Mouse (Mus musculus): ENCODE results near the gene Chrna3. TPM values are rescaled to one million over a fixed set of nuclear protein-coding genes. Genes with fewer than 3 reads are reported as not detected.

Chrna3 gene
- polyA plus RNA-seq (2017; shearing (Covaris generic)) = not detected

GRCm38 (mm10) chr9:55026275-55026663, at the start of gene Chrna3:
Chrna3 (minus strand) TSS chr9:55026562.

DNA sequence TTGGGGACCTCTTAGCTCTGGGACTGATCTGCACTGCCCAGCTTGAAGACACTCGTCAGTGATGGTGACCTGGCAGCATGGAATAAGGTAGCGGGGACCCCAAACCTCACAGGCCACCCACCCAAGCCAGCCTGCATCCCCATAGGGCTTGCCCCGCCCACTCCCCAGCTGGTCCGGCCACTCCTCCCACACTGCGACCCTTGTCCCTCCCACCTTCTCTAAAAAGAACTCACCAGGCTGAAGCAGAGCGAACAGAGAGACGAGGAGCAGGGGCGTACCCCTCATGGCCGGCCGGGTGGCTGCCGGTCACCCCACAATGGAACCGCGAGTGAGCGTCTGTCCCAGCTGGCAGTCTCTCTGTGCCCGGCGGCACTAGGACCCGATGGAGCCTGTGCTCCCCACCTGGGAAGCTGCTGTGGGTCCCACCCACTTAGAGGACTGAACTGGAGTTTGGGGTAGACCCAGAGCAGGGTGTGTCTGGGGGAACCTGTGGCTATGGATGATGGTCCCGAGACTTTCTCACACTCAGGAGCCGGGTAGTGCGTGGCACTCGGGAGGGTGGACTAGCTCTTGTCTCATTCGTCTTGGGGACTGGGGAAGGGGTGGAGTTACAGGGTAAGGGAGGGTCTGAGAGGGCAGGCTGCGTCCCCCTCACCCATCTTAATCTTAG, 22.0 kb upstream of the Chrna3 start, which contains the start of gene Chrnb4:
Gene Chrnb4, minus strand, starts transcription at position 569 of the 670 bp plus-strand sequence.

DNA sequence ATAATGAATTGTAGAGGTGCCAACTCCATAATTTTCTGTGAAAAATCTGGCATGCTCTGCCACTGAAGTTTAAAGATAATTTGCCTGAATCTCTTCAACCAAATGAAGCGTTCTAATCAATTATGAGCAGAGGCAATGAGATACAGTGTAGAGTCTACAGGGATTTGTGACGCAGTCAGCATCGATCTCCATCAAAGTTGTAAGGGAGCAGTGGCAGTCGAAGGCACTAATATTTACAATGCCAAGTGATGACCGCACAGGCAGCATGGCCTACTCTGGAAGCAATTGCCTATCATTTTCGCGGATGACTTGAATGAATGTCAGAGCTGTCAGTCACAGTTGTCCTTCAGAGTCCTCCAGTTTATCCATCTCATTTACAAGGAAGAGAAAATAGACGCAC, 45.7 kb downstream of the Chrna3 start, which contains the start of gene Chrna5:
Gene Chrna5, plus strand, starts transcription at position 207 of the 400 bp plus-strand sequence.

Other genes with a start within 250 kb of the Chrna3 start
- 27.8 TPM for gene Ireb2, start 162.8 kb downstream of the Chrna3 start, polyA plus RNA-seq (2017; shearing (Covaris generic))
- gene Hykk, start 109.3 kb downstream of the Chrna3 start, polyA plus RNA-seq (2017; shearing (Covaris generic)) = 0.38 TPM
- gene Psma4, start 75.8 kb downstream of the Chrna3 start, polyA plus RNA-seq (2017; shearing (Covaris generic)) = 273 TPM
- gene AY074887, start 75.6 kb downstream of the Chrna3 start, polyA plus RNA-seq (2017; shearing (Covaris generic)) = not detected
- gene Chrna5, start 45.7 kb downstream of the Chrna3 start, polyA plus RNA-seq (2017; shearing (Covaris generic)) = not detected
- gene Chrnb4, start 22.2 kb upstream of the Chrna3 start, polyA plus RNA-seq (2017; shearing (Covaris generic)) = 0.10 TPM
- 11.3 TPM for gene Ube2q2, start 122.3 kb upstream of the Chrna3 start, polyA plus RNA-seq (2017; shearing (Covaris generic))
- 69.3 TPM for gene Fbxo22, start 182.4 kb upstream of the Chrna3 start, polyA plus RNA-seq (2017; shearing (Covaris generic))

Measured in inflammation-experienced regulatory T-cells, adult 16 weeks (primary cell).